Mouse (Mus musculus): ENCODE measurements around the gene Sh2d6.
"Not testable (repeated sequence)": the region's sequence is repeated elsewhere in the genome, so short reads cannot be mapped to it uniquely, and the experiment has no call there.

The Sh2d6 gene

GRCm38 (mm10) chr6:72534035-72534809 lies 12.7 kb upstream of the Sh2d6 start:
- peak; percentile 40 to 61 for DNase-seq

GRCm38 (mm10) chr6:72533555-72533954 lies 12.0 kb upstream of the Sh2d6 start:
- not testable (repeated sequence) for DNase-seq

DNA sequence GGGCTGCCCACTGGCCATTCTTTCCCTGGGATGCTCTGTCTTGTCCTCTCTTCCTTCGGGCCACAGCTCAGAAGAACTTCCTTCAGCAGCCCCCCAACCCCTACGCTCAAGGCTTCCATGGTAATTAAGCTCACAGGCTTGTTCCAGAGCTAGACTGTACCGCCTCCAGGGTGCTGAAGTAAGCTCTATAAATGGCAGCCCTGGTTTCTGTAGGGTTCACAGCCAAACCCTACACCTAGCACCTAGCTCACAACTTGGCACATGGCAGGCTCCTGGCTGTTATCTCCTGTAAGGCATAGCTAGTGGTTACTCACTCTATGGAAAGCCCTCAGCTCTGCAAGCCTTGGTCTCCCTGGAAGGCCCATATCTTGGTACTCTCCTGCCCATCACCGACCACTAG lies 11.1 kb upstream of the Sh2d6 start:
- no peak for DNase-seq

DNA sequence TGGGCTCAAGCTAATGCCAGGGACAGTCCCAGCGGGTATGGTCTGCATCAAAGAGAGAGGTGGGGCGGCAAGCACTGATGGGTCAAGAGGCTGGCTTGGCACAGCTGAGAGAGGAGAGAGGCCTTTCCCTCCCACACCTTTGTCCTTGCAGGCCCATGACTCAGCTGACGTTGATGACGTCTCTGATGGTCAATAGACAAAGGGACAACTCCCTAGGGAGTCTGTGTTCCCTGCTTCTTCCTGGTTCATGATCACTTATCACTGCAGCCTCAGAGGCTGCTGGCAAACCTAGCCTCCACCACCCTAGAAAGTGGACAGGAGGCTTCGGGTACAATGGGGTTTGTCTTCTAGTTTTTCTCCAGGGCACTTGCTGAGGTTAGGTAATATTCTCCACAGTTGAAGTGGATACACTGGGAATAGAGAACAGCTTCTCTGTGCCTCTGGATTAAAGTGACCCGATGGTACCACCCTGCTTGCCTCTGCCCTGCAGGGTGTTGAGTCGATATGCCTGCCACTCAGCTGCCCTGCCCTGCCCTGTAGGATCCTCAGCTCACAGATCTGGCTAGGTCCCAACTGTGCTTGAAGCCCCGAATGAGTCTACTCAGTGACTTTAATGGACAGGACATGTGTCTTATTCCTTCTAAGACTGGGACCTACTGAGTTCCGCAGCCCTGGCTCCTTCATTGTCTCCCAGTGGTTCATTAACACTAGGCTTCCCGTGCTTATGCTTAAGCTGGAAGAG lies 7.1 kb upstream of the Sh2d6 start:
- DNase-seq: peak in 1 of 2 experiments; percentile 66

DNA sequence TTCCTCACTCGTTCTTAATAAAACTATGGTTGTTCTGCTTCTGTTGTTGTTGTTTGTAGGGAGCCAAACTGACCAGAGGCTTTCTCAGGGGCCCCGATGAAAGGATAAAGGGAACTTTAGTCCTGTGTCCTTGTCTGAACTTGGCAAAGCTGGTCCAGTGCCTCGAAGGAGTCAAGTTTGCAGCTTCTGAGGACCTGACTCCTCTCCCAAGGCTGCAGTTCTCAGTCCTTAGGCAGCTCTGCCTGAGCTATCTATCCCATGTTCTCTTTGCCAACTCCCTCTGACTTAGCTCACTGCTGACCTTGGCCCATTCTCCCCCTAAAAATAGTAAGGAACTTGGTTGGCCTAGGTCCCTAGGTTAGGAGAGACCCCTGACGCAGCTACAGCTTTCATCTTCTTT lies 5.6 kb upstream of the Sh2d6 start:
- no peak for DNase-seq

- no peak for DNase-seq
Observed at GRCm38 (mm10) chr6:72524160-72524559, 2.7 kb upstream of the Sh2d6 start.

- DNase-seq: no peak
Observed at GRCm38 (mm10) chr6:72523222-72523621, 1.7 kb upstream of the Sh2d6 start.

DNA sequence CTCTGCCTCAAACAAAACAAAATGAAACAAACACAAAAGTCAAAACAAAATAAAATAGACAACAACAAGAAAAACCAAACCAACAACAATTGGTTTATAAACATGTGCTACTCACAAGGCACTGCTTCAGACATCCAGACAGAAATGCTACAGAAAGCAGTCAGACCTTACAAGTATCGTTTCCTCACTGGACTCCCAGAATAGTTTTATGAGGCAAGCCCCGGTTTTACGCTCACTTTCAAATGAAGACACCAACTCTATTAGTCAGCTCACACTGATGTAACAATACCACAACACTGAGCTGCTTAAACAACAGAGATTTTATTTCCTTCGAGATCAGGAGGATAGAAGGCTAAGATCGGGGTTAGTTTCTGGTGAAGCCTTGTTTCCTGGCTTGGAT lies 781 bp upstream of the Sh2d6 start:
- DNase-seq: no peak

GRCm38 (mm10) chr6:72520904-72521303 lies 603 bp downstream of the Sh2d6 start:
- no peak for DNase-seq

GRCm38 (mm10) chr6:72519892-72520663 lies 1.4 kb downstream of the Sh2d6 start:
- DNase-seq: peak in 1 of 2 experiments; percentile 18

- DNase-seq: no peak
Observed at GRCm38 (mm10) chr6:72519303-72519702, 2.2 kb downstream of the Sh2d6 start.

GRCm38 (mm10) chr6:72518842-72519241 lies 2.7 kb downstream of the Sh2d6 start:
- no peak for DNase-seq

DNA sequence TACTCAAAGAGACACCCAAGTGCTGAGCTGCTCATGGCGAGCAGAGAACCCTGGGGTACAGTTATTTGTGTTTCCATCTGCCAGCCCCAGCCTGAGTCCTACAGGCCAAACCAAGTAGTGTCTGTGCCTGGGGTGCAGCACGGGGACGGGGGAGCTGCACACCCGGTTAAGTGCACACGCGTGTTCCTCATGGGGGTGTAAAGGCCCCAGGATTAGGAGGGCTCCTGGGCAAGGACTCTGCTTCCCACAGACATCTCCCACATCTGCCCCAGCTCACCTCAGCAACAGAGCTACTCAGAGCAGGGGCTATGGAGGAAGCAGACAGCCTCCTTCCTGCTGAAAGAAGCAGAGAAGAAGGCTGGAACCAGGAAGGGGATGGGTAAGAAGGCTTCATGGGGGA lies 5.9 kb downstream of the Sh2d6 start:
- DNase-seq: no peak

- no peak for DNase-seq
Observed at GRCm38 (mm10) chr6:72513071-72513440, 8.5 kb downstream of the Sh2d6 start.

DNA sequence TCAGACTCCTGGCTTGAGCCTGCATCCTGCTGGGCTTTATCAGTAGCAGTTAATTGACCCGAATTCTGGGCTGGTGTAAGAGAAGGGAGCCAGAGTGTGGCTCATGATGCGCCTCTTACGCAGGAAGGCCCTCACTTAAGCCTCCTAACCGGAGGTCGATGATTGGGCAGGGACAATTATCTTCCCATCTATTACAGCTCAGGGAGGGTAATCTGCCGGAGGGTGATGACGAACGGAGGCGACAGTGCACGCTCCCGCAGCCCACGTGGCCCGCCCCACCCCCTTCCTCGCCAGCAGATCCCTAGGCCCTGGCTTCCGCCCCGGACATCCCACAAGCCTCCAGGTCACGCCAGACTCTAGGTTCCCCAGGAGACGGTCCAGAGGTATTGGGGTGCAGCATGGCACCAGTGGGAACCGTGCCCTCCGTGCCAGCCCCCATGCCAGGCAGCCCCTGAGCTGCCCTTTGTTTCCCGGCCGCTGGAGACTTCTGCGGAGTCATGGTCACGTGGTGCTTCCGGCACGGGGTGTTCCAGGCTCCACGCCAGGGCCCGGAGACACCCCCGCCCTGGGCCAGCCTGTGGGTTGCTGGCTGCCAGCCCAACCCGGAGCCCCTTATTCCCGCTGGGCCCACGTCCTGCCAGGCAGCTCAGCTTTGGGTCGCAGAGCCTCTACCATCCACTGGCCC lies 9.0 kb downstream of the Sh2d6 start:
- DNase-seq: peak; percentile 90 to 92

- no peak for DNase-seq
Observed at GRCm38 (mm10) chr6:72510686-72511421, 10.7 kb downstream of the Sh2d6 start.

DNA sequence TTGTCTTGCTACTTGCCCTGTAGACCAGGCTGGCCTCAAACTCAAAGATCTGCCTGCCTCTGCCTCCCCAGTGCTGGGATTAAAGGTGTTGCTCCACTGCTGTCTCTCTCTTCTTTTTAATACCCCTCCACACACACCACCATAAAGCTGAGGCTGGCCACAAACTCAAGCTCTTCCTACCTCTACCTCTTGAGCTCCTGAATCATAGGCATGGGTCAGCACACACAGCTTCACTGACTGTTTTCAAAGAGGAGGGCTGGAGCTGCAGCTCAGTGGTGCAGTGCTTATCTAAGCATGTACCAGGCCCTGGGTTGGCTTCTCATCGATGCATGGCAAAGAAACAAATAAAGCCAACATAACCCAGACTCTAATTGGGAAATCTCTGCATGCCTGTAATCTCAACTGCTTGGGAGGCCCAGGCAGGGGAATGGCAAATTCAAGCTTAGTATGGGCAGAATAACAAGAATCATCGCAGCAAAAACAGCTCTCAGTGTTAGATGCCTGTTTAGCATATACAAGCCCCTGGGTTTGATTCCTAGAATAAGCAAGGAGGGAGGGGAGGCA lies 11.6 kb downstream of the Sh2d6 start:
- no peak for DNase-seq

GRCm38 (mm10) chr6:72508596-72508995 lies 12.9 kb downstream of the Sh2d6 start:
- DNase-seq: no peak

GRCm38 (mm10) chr6:72506104-72506503 lies 15.4 kb downstream of the Sh2d6 start:
- DNase-seq: no peak

GRCm38 (mm10) chr6:72503939-72504338 lies 17.6 kb downstream of the Sh2d6 start:
- DNase-seq: peak; percentile 59 to 71

GRCm38 (mm10) chr6:72503309-72503708 lies 18.2 kb downstream of the Sh2d6 start:
- no peak for DNase-seq

GRCm38 (mm10) chr6:72498950-72499349 lies 22.6 kb downstream of the Sh2d6 start:
- no peak for DNase-seq

Measured in lung, adult 18-20 months (tissue).